Mouse (Mus musculus): ENCODE results near the gene Sned1.
"Not testable (repeated sequence)": the region's sequence is repeated elsewhere in the genome, so short reads cannot be mapped to it uniquely, and the experiment has no call there.

Gene Sned1

DNA sequence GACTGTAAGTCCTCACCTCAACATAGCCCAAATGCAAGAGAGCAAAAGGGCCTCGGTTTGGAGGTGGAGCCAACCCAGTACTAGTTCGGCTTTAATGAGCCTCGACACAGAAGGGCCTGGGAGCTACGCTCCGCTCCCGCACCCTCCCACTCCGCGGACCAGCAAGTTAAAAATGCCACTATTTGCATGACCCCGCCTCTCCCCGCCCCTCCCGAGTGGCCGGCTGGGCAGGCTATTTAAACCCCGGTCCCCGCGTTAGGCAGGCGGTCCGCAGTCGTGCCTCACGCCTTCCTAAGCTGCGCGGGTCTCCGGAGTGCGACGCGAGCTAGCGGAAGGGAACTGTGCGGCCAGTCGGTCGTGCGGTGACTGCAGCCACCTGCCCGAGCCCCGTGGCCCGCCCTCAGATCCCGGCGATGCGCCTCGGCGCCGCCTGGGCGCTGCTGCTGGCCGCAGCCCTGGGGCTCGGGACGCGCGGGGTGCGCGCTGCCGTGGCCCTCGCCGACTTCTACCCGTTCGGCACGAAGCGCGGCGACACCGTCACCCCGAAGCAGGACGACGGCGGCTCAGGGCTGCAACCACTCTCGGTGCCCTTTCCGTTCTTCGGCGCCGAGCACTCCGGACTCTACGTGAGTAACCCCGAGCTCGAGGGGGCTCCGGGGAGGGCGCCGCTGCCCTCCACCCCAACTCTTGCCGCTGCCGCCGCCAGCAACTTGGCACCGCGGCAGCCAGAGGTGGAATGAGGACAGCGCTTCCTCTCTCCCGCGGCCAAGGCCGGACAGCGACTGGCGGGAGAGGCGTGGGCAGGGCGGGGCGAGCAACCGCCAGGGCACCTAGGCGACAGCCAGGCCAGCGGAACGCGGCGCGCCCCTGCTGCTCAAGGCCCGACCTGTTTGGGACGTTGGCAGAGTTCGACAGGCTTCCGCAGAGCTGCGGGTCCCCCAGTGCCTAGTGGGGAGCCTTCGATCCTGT, at the start of gene Sned1:
Gene Sned1 (plus strand): TSS at position 266 of the 969 bp plus-strand sequence.
- DNase-seq (ENCODE audit: low spot score): peak; percentile 95

DNA sequence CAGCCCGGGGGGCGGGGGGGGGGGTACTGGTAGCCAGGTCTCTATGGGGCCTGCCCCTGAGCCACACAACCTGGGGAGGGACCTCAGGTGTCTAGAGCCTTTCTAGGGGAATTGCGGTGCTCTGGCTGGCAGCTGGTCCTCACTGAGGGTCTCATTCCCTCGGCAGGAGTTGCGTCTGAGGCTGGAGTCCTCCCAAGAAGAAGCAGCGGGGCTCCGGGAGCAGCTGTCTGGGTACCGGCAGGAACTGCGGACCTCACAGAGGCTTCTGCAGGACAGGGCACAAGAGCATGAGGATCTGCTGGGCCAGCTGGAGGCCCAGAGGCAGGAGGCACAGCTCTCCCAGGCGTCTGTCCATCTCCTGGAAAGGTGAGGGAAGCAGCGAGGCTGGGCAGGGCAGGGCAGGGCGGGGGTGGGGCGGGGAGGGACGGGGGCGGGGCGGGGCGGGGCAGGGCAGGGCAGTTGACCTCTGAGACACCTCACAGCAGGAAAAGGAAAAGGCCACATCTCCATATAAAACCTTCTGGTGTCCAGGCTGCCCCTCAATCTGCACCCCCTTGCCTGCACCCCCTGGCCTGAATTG, 44.8 kb upstream of the Sned1 start:
- no peak for DNase-seq (ENCODE audit: low spot score)

DNA sequence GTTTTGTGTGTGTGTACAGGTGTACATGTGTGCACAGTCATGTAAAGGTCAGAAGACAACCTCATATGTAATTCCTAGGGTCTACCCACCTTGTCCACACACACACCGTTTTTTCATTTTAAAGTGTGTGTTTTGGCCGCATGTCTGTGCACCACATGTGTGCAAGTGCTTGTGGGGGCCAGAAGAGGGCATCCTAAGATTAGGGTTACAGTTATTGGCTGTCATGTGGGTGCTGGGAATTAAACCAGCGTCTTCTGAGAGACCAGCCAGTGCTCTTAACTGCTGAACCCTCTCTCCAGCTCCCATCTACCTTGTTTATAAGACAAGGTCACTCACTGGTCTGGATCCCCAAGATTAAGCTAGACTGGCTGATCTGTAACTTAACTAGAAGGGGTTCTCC, 40.7 kb upstream of the Sned1 start:
- DNase-seq (ENCODE audit: low spot score): no peak

DNA sequence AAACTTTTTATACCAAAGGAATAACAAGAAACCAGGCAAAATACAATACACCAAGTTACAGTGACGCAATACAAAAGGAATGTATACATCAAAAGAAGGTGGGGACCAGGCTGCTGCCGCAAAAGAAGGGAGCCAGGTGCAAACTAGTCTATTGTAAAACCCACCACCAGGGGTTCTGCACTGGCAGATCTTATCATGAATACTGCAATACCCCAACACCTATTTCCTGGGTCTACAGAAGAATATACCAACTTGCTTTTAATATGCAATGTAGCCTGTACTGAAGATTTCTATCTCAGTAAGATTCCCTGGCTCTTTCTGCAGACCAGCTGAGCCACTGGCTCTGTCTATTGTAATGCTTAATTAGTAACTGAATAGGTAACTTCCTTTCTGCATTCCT, 38.2 kb upstream of the Sned1 start:
- DNase-seq (ENCODE audit: low spot score): not testable (repeated sequence)

DNA sequence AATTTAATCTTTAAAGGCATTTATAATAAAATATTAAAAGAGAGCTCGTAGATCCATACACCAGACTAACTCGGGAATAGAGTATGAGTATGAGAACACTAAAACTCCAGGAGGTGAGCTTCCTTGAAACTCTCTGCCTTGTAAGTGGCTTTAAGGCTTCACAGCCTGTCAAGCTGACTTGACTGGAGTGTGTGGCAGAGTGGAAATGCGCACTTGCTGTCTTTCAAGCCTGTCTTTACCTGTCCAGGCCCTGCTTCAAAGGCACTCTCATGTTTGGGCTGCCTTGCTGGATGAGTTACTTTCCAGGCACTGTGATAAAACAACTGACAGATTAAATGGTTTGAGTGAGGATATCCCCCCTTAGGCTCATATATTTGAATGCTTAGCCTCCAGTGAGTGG, 37.7 kb upstream of the Sned1 start:
- DNase-seq (ENCODE audit: low spot score): no peak

DNA sequence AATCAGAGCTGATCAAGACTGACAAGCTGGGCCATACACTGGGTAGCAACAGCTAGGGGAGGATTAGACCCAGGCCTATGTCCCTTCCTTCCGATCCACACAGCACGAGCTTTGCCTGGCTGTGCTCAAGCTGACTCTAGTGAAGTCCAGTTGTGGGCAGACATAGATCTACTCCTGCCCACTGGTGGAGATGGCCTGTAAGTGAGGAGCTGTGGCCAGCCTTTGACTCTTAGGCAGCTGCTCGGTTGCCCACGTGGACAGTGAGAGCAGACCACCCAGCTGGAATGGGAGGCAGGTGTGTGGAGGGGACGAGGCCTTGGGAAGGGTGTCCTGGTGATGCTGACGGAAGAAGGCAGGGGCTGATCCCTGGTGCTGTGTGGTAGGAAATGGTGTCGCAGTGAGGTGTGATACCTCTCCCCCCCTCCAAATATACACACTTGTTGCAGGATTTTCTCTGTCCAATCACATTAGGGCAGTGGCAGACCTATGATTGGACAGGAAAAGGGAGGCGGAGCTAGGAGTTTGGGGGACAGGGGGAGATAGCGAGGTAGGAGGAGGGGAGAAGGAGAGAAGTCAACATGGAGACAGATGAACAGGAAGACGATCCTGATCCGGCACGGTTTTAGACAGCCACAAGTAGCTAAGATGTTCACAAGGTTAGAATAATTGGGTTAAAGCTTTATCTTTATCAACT, 29.2 kb upstream of the Sned1 start:
- no peak for DNase-seq (ENCODE audit: low spot score)

DNA sequence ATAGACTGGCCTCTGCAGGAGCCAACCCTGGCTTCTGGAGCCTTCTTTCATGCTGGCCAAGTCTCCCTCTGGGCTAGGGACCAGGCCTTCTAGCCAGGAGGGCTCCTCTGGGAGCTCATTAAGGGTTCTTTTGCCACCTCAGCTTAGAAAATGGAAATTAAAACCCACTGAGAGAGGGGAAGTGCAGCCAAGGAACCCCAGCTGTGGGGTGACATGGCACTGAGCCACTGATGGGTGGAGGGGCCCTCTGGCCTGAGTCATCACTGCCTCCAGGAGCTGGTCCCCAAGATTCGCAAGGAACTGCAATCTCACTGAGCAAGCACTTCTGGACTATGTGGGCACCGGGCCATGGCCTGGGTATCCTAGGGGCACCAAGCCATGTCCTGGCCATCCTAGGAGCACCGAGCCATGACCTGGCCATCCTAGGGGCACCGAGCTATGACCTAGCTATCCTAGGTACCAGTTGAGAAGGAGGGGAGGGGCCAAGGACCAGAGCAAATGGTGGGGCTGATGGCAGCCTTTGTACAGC, 28.0 kb upstream of the Sned1 start:
- DNase-seq (ENCODE audit: low spot score): no peak

DNA sequence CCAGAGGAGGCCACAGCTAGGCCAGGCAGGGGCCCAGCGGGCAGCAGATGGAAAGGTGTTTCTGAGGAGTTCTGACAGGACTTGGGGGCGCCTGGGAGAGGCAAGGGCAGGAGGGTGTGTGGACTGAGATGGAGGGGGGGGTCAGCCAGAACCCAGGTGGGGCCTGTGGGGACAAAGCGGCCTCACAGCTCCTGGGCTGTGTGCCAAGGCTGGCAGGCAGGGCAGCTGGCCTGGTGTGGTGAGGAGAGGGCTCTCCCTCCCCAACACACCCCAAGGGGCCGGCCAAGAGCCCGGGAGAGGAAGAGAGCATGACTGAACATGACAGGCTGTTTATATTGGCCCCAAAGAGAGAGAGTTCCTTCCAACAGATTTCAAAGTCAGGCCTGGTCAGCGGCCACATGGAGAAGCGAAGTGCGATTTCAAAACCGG, 25.4 kb upstream of the Sned1 start:
- DNase-seq (ENCODE audit: low spot score): peak; percentile 81

DNA sequence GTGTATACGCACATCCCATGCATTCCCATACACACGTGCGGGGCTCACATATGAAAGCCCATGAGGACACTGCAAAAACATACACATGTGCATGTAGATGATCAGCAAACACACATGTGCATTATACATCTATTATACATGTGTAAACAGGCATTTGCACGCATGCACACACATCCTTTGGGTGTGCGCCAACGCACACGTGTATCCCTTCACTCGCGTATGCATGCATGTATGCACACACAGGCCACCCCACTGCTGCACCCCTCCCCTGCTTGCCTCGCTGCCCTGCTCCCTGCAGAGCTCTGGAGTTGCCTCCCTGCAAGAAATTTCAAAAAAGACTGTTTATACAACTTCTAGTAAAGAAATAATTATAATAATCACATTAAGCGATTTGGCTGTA, 24.6 kb upstream of the Sned1 start:
- DNase-seq (ENCODE audit: low spot score): no peak

DNA sequence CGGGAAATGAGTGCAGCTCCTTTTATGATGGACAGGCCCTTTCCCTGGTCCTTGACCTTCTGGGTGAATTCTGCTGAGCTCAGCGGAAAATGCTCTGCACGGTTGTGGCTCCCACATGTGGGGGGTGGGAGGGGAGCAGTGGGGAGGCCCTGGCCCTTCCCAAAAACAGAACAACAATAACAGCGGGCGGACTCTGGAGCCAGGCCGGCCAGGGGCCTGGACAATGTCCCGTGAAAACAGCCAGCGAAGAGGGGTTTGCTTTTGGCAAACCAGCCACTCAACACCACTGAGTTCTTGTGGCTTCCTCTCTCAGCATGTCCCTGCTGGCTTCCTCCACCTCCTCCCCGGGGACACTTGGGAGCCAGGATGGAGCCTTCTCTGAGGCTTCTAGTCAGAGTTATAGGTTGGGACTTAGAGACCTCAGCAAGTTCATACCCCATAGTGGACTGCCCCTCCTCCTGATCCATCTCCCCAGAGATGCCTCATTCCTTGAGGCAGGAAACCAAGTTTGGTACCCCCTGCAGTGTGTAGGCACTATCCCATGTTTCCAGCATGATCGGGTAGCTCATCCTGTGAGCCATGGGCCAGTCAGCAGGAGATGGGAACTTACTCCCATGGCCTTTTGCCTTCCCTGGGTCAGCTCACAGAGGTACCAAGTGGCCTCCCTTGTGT, 24.0 kb upstream of the Sned1 start:
- peak; percentile 39 for DNase-seq (ENCODE audit: low spot score)

DNA sequence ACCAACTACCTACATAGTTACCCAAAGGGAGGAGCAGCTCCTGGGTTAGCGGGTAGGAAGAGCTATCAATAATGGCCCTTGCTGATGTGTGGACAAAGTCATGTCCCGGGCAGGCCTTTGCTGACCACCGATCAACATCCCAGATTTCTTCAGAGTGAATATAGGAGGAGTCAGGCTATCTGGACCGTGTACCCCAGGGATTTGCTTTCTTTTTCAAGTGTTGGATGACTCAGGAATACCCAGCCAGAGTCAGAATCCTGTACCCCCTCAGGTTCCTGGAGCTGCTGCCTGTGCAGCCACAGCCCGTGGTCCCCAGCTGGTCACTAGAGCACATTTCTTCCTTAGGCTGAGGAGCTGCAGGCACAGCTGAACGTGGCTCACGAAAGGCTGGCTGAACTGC, 23.2 kb upstream of the Sned1 start:
- DNase-seq (ENCODE audit: low spot score): no peak

DNA sequence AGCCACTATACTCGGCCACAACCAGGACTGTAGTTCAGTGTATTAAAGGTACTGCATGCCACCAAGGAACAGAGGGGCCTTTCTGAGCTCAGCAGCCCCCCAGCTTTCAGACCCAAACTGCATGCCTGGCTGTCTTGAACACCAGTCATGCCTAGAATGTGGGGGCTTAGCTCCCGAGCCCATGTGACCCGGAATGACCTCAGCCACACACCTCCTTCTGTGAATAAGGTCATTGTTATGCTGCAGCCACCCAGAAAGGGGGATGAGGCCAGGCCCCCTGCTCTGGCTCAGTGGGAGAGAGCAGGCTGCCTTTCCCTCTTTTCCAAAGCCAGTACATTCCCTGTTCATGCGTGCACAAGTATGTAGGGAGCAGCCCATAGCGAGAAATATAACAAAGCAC, 21.0 kb upstream of the Sned1 start:
- no peak for DNase-seq (ENCODE audit: low spot score)

DNA sequence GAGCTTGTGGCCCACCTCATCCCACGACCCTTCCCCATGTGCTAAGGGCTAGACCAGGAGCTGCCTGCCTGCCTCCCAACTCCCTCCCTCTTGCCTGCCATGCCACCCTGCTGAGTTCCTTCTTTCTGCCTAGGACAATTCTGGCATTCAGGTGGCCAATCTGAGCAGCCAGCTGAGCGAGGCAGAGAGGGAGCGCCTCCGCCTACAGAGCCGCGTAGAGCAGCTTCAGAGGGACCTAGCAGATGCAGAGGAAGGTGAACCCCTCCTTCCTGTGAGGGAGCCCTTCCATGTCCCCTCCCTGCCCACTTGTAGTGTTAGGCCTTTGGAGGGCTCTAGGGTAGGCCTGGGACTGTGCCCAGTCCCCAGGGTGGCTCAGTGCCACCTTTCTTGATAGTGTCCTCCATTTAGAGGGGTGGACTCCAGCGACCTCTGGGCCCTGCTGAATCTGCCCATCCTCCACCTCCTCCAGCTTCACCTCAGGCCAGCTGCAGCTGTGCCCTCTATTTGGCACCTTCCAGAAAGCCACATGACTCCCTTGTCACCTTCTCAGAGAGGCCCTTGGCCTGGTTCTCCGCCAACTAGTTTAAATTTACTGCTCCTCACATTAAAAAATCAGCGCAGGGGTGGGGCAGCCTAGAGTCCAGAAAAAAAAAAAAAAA, 18.7 kb upstream of the Sned1 start:
- peak; percentile 21 for DNase-seq (ENCODE audit: low spot score)

DNA sequence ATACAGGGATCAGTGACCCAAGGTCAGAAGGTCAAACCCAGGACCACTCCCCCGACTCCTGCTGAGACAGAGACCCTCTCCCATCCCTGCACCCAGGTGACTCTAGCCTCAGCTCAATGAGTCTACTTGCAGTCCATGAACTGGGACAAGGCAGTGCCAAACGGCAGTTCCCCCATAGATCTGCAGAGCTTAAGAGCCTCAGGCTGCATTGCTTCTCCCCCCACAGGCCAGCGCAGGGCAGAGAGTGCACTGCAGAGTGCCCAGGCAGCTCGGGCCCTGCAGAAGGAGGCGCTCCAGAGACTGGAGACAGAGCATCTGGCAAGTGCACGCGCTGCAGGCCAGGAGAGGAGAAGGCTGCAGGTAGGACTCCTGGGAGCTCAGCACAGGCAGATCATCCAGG, 18.1 kb upstream of the Sned1 start:
- DNase-seq (ENCODE audit: low spot score): no peak

DNA sequence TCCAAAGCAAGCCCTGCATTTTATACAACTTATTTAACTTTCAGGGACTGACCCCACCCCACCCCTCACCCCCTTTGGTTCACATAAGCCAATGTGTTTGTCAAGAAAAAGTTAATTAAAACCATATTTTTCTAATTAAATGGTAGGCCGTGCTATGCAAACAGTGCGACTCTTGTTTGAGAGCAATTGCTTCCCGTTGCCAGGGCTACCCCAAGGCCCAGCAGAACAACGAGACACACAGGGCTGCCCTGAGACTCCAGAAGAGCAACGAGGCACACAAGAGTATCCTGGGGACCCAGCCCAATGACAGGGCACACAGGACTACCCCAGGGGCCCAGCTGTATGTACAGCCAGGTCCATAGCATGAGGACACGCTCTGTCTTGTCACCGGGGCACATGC, 14.9 kb upstream of the Sned1 start:
- DNase-seq (ENCODE audit: low spot score): no peak

DNA sequence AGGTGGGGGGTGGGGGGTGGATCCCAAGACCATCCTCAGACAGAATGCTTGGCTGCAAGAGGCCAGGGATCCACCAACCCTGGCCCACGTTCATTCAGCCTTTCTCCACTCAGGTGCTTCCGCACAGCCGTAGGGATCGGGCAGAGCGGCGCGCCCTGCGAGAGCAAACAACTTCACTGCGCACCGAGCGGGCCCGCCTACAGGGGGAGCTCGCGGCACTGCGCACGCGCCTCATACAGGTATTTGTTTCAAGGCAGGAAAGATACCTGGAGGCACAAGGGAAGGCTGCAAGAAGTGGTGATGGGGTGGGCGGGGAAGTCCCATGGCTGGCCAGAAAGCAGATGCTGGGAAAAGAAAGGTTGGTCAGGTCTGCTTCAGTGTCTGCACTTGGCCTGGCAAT, 11.7 kb upstream of the Sned1 start:
- DNase-seq (ENCODE audit: low spot score): peak; percentile 63

DNA sequence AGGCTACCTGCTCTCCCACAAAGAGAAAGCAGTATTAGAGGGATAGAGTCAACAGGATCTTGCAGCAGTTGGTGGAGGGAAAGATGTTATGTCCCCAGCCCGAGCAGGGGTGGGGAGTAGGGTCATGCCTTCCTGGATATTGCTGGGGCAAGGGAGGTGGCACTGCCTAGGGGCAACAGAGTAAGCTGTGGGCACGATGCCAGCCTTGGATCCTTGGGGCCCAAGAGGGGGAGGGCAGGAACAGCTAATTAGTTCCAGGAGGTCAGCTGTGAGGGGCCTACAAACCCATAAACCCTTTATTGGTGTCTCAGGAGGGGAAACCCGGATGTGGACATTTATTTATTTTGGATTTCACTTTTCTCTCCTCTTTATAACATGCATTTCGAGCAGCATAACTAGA, 10.4 kb upstream of the Sned1 start:
- no peak for DNase-seq (ENCODE audit: low spot score)

DNA sequence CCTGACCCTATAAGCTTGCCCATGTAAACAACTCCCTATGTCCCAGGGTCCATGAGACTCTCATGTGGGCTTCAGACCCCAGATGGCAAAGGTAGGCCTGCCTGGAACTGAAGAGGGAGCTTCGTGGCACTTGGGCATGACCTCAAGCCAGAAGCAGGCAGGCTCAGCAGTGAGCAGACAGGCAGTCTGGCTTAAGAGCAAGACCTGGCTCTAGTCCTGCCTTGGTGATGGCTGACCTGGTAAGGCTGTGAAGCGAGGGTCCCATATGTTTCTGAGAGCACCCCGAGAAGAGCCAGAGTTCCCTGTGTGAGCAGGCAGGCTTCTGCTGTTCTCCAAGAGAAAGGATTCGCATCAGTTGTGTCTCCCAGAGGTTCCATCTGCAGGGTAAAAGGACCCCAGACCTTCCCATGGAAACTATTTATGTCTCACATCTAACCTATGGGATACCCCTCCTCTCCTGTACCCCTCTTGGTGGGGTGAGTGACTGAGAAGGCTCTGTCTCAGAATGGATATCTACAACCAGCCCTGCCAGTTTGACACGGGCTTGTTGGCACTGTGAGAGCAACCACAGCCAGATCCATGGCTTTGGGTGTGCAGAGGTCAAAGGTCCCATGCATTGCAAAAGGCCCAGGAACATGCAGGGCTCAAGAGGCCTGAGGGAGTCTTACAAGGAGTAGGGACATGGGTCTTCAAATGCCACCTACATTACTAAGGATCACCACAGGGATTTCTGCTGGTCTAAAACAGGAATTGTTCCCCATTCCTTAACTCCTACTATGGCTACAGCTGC, 9.7 kb upstream of the Sned1 start:
- no peak for DNase-seq (ENCODE audit: low spot score)

DNA sequence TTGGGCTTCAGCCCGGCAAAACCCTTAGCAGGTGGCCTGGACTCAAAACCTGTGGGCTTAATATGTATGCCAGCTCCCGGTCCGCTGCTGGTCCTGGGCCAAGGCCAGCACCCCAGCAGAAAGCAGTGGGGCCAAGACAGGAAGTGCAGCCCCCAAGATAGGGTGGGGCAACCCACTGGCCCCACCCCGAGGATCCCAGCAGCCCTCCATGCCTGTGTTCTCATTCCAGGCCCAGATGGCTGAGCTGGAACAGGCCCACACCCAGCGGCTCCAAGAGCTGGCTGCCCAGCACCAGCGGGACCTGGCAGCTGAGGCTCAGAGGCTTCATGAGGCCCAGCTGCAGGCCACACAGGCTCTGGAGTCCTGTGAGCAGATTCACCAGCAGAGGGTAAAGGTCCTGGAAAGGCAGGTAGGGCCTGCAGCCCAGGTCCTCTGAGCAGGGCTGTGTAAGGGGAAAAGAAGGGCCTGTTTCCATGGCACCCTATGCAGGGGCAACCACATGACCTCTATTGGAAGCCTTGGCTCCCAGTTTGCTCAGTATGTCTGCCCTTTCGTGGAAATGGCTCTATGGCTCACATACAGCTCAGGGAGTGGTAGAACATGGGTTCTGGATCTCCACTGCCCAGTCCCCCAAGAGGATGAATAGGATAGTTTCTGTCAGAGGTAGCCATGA, 8.2 kb upstream of the Sned1 start:
- peak; percentile 10 for DNase-seq (ENCODE audit: low spot score)

DNA sequence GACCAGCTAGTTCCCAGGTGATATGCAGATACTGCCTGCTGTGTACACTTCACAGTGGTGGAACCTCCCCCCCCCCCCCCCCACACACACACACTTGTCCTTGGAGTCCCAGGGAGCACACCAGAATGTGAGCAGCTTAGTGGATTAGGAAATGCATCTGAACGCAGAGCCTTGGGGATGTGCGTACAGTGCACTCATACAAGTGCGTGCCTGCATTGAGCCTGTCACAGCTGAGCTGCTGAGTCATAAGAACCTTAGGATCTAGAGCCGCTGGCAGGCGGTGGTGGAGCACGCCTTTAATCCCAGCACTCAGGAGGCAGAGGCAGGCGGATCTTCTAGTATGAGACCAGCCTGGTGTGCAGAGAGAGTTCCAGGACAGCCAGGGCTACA, 7.7 kb upstream of the Sned1 start:
- no peak for DNase-seq (ENCODE audit: low spot score)

All from lung, postnatal 25 days (tissue).